Mouse (Mus musculus): ENCODE measurements around the gene Dcaf4. TPM values are rescaled to one million over a fixed set of nuclear protein-coding genes. Genes with fewer than 3 reads are reported as not detected.

Gene Dcaf4
- polyA plus RNA-seq, 1 experiment from 2014 or later: 47.1 TPM

DNA sequence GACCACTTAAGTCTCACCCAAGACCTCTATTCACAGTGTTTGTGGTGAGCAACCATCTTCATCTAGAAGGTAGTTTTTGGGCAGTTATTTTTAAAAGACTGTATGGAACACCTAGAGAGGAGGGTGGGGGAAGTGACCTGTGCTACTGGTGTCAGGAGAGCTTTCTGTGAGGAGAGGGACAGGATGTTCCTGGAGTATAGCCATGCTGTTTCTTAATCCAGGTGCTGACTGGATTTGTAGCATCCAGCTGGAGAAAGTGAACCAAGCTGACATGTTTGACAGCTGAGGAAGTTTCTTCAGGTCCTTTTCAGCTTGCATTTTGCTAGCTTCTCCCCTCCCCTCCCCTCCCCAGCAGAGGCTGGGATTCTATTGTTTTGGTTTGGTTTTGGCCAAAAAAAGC lies 24.5 kb downstream of the Dcaf4 start:
- Histone ChIP-seq H3K9ac (replicated peaks; ENCODE audit: low read depth, low read length) (no peak overlapping the region), H3K27ac (ENCODE audit: low read depth, low read length) (no peak overlapping the region), H3K36me3 (ENCODE audit: control insufficient read depth, insufficient read depth, low read length) (peaks cover 32% of the 10 kb centered on the region), H3K4me3 (ENCODE audit: low read depth, low read length) (no peak overlapping the region), H3K27me3 (ENCODE audit: control insufficient read depth, insufficient read depth, low read length) (no peaks in the 10 kb centered on the region), H3K4me1 (ENCODE audit: control insufficient read depth, insufficient read depth, low read length) (no peaks in the 10 kb centered on the region), H3K9me3 (ENCODE audit: control insufficient read depth, low read length) (no peaks in the 10 kb centered on the region), H3K4me2 (ENCODE audit: low read depth, low read length) (no peak overlapping the region)
- ATAC-seq (ENCODE audit: low read depth): no peak

DNA sequence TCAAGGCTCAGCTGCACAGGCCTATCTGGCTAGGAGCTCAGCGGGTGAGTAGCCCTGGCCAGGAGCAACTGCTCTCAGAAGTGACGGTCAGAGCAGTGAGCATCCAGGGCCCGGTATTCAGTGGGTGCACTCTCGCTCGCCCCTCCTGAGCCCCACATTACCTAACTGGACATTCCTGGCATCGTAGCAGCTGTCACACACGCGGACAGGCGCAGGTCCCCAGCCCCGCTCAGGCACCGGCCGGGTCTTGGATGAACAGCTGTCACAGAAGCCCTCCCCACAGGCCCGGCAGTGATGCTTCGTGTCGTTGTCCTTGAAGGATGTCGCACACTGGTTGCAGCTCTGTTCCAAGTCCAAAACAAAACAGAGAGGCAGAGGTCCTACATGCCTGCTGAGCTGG lies 31.0 kb downstream of the Dcaf4 start:
- Histone ChIP-seq H3K27ac (ENCODE audit: low read depth, low read length) (no peak overlapping the region), H3K9me3 (ENCODE audit: control insufficient read depth, low read length) (no peaks in the 10 kb centered on the region), H3K4me1 (ENCODE audit: control insufficient read depth, insufficient read depth, low read length) (no peaks in the 10 kb centered on the region), H3K9ac (replicated peaks; ENCODE audit: low read depth, low read length) (no peak overlapping the region), H3K4me3 (ENCODE audit: low read depth, low read length) (no peak overlapping the region), H3K36me3 (ENCODE audit: control insufficient read depth, insufficient read depth, low read length) (peaks cover 69% of the 10 kb centered on the region), H3K4me2 (ENCODE audit: low read depth, low read length) (no peak overlapping the region), H3K27me3 (ENCODE audit: control insufficient read depth, insufficient read depth, low read length) (no peaks in the 10 kb centered on the region)
- ATAC-seq (ENCODE audit: low read depth): no peak
- WGBS: 91% methylated on average over 16 of the region's 16 CpGs

DNA sequence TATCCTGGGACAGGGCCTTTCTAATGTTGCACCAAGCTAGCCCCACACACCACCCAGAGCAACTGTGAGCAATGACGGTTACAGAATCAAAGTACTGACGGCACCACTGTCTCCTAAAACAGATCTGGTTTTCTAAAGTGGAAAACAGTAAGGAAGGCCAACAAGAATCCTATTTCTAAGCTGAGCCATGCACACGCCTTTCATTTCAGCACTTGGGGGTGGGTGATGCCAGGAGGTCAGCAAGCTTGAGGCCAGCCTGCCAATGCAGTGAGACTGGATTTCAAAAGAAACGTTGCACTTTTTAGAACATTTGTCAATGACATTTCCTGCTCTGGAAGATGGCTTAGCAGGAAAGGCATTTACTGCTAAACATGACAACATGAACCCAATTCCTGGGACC lies 33.5 kb downstream of the Dcaf4 start:
- Histone ChIP-seq H3K9me3 (ENCODE audit: control insufficient read depth, low read length) (no peaks in the 10 kb centered on the region), H3K4me1 (ENCODE audit: control insufficient read depth, insufficient read depth, low read length) (no peaks in the 10 kb centered on the region), H3K4me3 (ENCODE audit: low read depth, low read length) (no peak overlapping the region), H3K27ac (ENCODE audit: low read depth, low read length) (no peak overlapping the region), H3K27me3 (ENCODE audit: control insufficient read depth, insufficient read depth, low read length) (no peaks in the 10 kb centered on the region), H3K9ac (replicated peaks; ENCODE audit: low read depth, low read length) (no peak overlapping the region), H3K36me3 (ENCODE audit: control insufficient read depth, insufficient read depth, low read length) (peaks cover 59% of the 10 kb centered on the region), H3K4me2 (ENCODE audit: low read depth, low read length) (no peak overlapping the region)
- ATAC-seq (ENCODE audit: low read depth): no peak
- WGBS: 86% methylated on average over 4 of the region's 4 CpGs

DNA sequence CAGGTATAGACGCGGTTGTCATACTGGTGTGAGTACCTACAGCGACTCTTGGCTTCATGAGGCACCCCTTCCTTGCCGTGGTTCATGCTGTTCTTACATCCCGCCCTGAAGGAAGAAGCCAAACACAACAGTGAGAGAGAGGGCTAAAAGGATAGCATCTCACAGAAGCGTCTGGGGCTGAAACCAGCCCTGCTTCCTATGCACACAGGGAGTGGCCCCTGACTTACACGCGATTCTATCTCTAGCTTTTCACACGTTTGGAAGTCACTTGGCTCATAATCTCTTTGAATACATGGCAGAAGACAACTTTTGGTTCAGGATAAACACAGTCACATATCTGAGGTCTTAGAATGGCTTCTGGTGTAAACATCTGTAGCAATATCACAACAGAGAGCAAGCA lies 35.3 kb downstream of the Dcaf4 start:
- Histone ChIP-seq H3K9me3 (ENCODE audit: control insufficient read depth, low read length) (no peaks in the 10 kb centered on the region), H3K9ac (replicated peaks; ENCODE audit: low read depth, low read length) (no peak overlapping the region), H3K4me1 (ENCODE audit: control insufficient read depth, insufficient read depth, low read length) (no peaks in the 10 kb centered on the region), H3K27ac (ENCODE audit: low read depth, low read length) (no peak overlapping the region), H3K4me2 (ENCODE audit: low read depth, low read length) (no peak overlapping the region), H3K4me3 (ENCODE audit: low read depth, low read length) (no peak overlapping the region), H3K36me3 (ENCODE audit: control insufficient read depth, insufficient read depth, low read length) (peaks cover 60% of the 10 kb centered on the region), H3K27me3 (ENCODE audit: control insufficient read depth, insufficient read depth, low read length) (no peaks in the 10 kb centered on the region)
- no peak for ATAC-seq (ENCODE audit: low read depth)
- 73% methylated on average over 9 of the region's 9 CpGs for WGBS

DNA sequence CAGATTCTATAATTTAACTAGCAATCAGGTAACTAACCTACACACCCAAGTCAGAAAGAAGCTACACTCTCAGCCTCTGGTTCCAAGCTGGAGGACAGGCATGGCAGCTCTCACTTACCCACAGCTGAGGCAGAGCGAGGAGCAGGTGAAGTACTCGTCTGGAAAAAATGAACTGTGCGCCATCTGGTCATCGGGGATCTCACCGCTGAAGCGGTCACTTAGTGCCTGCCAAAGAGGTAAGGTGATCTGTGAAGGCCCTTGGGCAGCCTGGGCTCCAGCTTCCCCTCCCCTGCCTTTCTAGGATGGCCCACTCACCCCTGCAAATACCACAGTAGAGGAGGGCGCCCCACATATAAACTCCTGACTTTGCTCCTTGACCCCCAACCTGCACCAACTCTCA lies 38.2 kb downstream of the Dcaf4 start:
- H3K27ac ChIP-seq (ENCODE audit: low read depth, low read length): no peak overlapping the region
- no peak overlapping the region for H3K9ac ChIP-seq (replicated peaks; ENCODE audit: low read depth, low read length)
- no peak for ATAC-seq (ENCODE audit: low read depth)
- peaks cover 46% of the 10 kb centered on the region for H3K36me3 ChIP-seq (ENCODE audit: control insufficient read depth, insufficient read depth, low read length)
- H3K4me3 ChIP-seq (ENCODE audit: low read depth, low read length): no peak overlapping the region
- no peak overlapping the region for H3K4me2 ChIP-seq (ENCODE audit: low read depth, low read length)
- H3K27me3 ChIP-seq (ENCODE audit: control insufficient read depth, insufficient read depth, low read length): no peaks in the 10 kb centered on the region
- no peaks in the 10 kb centered on the region for H3K9me3 ChIP-seq (ENCODE audit: control insufficient read depth, low read length)
- WGBS: 93% methylated on average over 7 of the region's 7 CpGs
- H3K4me1 ChIP-seq (ENCODE audit: control insufficient read depth, insufficient read depth, low read length): no peaks in the 10 kb centered on the region

DNA sequence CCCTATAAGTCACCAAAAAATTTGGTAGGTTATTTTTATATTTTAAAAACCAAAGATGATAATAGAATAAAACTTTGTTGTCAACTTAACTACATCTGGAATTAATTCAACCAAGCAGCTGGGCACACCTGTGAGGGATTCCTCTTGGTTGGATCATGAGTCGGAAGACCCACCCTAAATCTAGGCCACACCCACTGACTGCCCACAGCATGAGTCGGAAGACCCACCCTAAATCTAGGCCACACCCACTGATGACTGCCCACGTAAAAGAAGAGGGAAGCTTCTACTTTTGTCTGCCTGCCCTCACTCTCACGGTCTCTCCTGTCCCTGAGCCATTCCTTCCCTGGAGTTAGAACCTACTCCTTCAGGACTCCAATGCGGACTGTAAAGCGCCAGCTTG lies 39.9 kb downstream of the Dcaf4 start:
- H3K27ac ChIP-seq (ENCODE audit: low read depth, low read length): no peak overlapping the region
- no peaks in the 10 kb centered on the region for H3K27me3 ChIP-seq (ENCODE audit: control insufficient read depth, insufficient read depth, low read length)
- peaks cover 42% of the 10 kb centered on the region for H3K36me3 ChIP-seq (ENCODE audit: control insufficient read depth, insufficient read depth, low read length)
- H3K9ac ChIP-seq (replicated peaks; ENCODE audit: low read depth, low read length): no peak overlapping the region
- 69% methylated on average over 6 of the region's 6 CpGs for WGBS
- no peak overlapping the region for H3K4me3 ChIP-seq (ENCODE audit: low read depth, low read length)
- ATAC-seq (ENCODE audit: low read depth): no peak
- no peaks in the 10 kb centered on the region for H3K9me3 ChIP-seq (ENCODE audit: control insufficient read depth, low read length)
- no peaks in the 10 kb centered on the region for H3K4me1 ChIP-seq (ENCODE audit: control insufficient read depth, insufficient read depth, low read length)
- H3K4me2 ChIP-seq (ENCODE audit: low read depth, low read length): no peak overlapping the region

DNA sequence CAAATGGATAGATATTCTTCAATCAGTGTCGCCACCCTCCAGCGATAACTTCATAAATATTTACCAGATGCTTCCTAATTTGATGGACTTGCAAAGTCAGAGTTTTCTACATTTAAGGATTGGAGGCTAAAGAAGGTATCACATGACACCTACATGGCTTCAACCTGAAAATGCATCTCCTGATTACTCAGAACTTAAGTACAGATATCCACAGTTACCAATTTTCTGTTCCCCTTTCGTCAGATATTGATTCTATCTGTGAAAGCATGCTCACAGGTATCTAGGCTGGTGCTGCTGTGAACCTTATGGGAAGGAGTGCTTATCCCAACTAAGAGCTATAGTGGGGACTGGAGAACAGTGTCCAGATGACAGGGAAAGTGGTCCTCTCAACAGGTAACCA lies 42.3 kb downstream of the Dcaf4 start:
- no peaks in the 10 kb centered on the region for H3K9me3 ChIP-seq (ENCODE audit: control insufficient read depth, low read length)
- no peak overlapping the region for H3K27ac ChIP-seq (ENCODE audit: low read depth, low read length)
- H3K4me3 ChIP-seq (ENCODE audit: low read depth, low read length): no peak overlapping the region
- 93% methylated on average over 3 of the region's 3 CpGs for WGBS
- no peaks in the 10 kb centered on the region for H3K4me1 ChIP-seq (ENCODE audit: control insufficient read depth, insufficient read depth, low read length)
- no peak for ATAC-seq (ENCODE audit: low read depth)
- H3K36me3 ChIP-seq (ENCODE audit: control insufficient read depth, insufficient read depth, low read length): peaks cover 39% of the 10 kb centered on the region
- no peaks in the 10 kb centered on the region for H3K27me3 ChIP-seq (ENCODE audit: control insufficient read depth, insufficient read depth, low read length)
- no peak overlapping the region for H3K9ac ChIP-seq (replicated peaks; ENCODE audit: low read depth, low read length)
- no peak overlapping the region for H3K4me2 ChIP-seq (ENCODE audit: low read depth, low read length)

DNA sequence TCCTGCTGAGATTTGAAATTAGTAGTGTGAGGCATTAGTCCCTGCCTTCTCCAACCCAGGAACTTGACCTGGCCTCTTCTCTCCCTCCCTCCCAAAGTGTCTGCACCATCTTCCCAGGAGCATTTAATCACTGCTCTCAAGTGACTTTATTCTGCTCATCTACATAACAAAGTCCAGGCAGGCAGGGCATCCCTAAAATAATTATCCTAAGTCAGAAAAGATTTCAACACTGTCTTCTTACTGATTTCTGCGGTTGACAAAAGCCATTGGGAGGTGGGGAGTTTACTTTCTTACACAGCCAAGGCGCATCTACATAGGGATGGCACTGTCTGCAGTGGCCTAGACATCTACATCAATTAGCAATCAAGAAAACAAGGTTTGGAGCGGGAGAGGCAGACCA lies 49.6 kb downstream of the Dcaf4 start:
- H3K4me3 ChIP-seq (ENCODE audit: low read depth, low read length): no peak overlapping the region
- ATAC-seq (ENCODE audit: low read depth): no peak
- H3K4me1 ChIP-seq (ENCODE audit: control insufficient read depth, insufficient read depth, low read length): no peaks in the 10 kb centered on the region
- no peak overlapping the region for H3K27ac ChIP-seq (ENCODE audit: low read depth, low read length)
- no peaks in the 10 kb centered on the region for H3K9me3 ChIP-seq (ENCODE audit: control insufficient read depth, low read length)
- WGBS: 67% methylated on average over 3 of the region's 3 CpGs
- no peak overlapping the region for H3K9ac ChIP-seq (replicated peaks; ENCODE audit: low read depth, low read length)
- no peaks in the 10 kb centered on the region for H3K27me3 ChIP-seq (ENCODE audit: control insufficient read depth, insufficient read depth, low read length)
- no peak overlapping the region for H3K4me2 ChIP-seq (ENCODE audit: low read depth, low read length)
- H3K36me3 ChIP-seq (ENCODE audit: control insufficient read depth, insufficient read depth, low read length): peaks cover 47% of the 10 kb centered on the region

DNA sequence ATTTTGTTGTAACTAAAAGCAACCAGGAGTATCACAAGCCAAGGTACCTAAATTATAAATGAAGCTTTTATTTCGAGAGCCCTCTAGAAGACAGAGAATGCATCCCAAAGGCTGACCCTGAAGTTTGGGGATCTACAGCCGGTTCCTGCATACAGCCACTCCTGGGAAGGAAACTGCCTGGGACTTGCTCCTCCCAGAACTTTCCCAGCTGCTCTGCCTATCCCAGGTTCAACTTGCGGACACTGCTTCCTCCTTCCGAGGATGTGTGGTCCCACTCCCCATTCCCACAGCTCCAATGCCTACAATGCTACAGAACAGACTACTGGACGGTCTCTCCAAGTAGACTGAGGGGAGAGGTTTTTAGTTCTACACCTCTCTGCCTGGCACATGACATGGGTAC lies 52.5 kb downstream of the Dcaf4 start:
- no peak for ATAC-seq (ENCODE audit: low read depth)
- WGBS: 89% methylated on average over 5 of the region's 5 CpGs
- Histone ChIP-seq H3K4me2 (ENCODE audit: low read depth, low read length) (no peak overlapping the region), H3K9ac (replicated peaks; ENCODE audit: low read depth, low read length) (no peak overlapping the region), H3K27me3 (ENCODE audit: control insufficient read depth, insufficient read depth, low read length) (no peaks in the 10 kb centered on the region), H3K9me3 (ENCODE audit: control insufficient read depth, low read length) (no peaks in the 10 kb centered on the region), H3K27ac (ENCODE audit: low read depth, low read length) (no peak overlapping the region), H3K4me3 (ENCODE audit: low read depth, low read length) (no peak overlapping the region), H3K36me3 (ENCODE audit: control insufficient read depth, insufficient read depth, low read length) (peaks cover 38% of the 10 kb centered on the region), H3K4me1 (ENCODE audit: control insufficient read depth, insufficient read depth, low read length) (no peaks in the 10 kb centered on the region)

DNA sequence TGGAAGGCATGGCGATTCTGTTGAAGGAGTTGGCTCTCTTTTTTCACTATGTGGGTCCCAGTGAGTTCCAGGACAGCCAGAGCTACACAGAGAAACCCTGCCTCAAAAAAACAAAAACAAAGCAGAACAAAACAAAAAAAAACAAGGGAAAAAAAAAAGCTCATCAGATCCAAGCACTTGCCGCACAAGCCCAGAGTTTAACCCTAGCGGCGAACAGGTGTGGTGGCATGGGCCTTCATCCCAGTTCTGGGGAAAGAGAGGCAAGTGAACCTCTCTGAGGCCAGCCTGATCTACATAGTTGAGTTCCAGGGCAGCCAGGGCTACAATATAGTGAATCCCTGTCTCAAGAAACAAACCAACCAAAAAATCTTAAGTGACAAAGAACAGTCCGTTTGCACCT lies 57.2 kb downstream of the Dcaf4 start:
- Histone ChIP-seq H3K27ac (ENCODE audit: low read depth, low read length) (no peak overlapping the region), H3K36me3 (ENCODE audit: control insufficient read depth, insufficient read depth, low read length) (peaks cover 23% of the 10 kb centered on the region), H3K27me3 (ENCODE audit: control insufficient read depth, insufficient read depth, low read length) (no peaks in the 10 kb centered on the region), H3K4me2 (ENCODE audit: low read depth, low read length) (no peak overlapping the region), H3K4me1 (ENCODE audit: control insufficient read depth, insufficient read depth, low read length) (0 out of 2 replicates have a peak, but pooled peaks cover 4% of the 10 kb centered on the region), H3K9ac (replicated peaks; ENCODE audit: low read depth, low read length) (no peak overlapping the region), H3K9me3 (ENCODE audit: control insufficient read depth, low read length) (no peaks in the 10 kb centered on the region), H3K4me3 (ENCODE audit: low read depth, low read length) (no peak overlapping the region)
- no peak for ATAC-seq (ENCODE audit: low read depth)
- 96% methylated on average over 5 of the region's 5 CpGs for WGBS

Data from neural tube, embryonic 14.5 days (tissue).